Mouse (Mus musculus): Measurements from ENCODE around the gene Oat. TPM values are rescaled to one million over a fixed set of nuclear protein-coding genes. Genes with fewer than 3 reads are reported as not detected.

Gene Oat
- polyA plus RNA-seq, 1 experiment from 2014 or later: 155 TPM

GRCm38 (mm10) chr7:132509110-132509509 lies 67.1 kb downstream of the Oat start:
- no peak for DNase-seq (ENCODE audit: low spot score)
- H3K9me3 ChIP-seq (ENCODE audit: control insufficient read depth, low read length): no peaks in the 10 kb centered on the region

More at GRCm38 (mm10) chr7:132509110-132509509, 67.1 kb downstream of the Oat start:
- Histone ChIP-seq H3K4me1 (replicated peaks; ENCODE audit: control insufficient read depth, insufficient read depth) (no peaks in the 10 kb centered on the region), H3K9ac (ENCODE audit: low read length) (no peak overlapping the region), H3K27ac (replicated peaks) (no peak overlapping the region), H3K4me2 (replicated peaks; ENCODE audit: low read depth) (no peak overlapping the region), H3K27me3 (ENCODE audit: control insufficient read depth, insufficient read depth, low read length) (no peaks in the 10 kb centered on the region), H3K36me3 (ENCODE audit: control insufficient read depth, insufficient read depth, low read length) (no peaks in the 10 kb centered on the region), H3K4me3 (ENCODE audit: low read depth, low read length) (no peak overlapping the region)
- WGBS: 62% methylated on average over 2 of the region's 2 CpGs
- no peak for TF ChIP-seq EP300 (optimal IDR thresholded peaks at IDR 0.05)
- TF ChIP-seq CTCF (IDR thresholded peaks at IDR 0.05; ENCODE audit: low read depth): no peak
- ATAC-seq (ENCODE audit: low FRiP score, low TSS enrichment): no peak

Other genes starting within 250 kb of the Oat start
- not detected in 2 replicates for gene Nkx1-2, start 23.2 kb upstream of the Oat start, polyA plus RNA-seq (2015; fragmentation: Nextera tagmentation; extraction: Ambion mirVana)
- 8.0 and 9.3 TPM in 2 replicates for gene Lhpp, start 34.2 kb upstream of the Oat start, polyA plus RNA-seq (2015; fragmentation: Nextera tagmentation; extraction: Ambion mirVana)
- 8.4 and 8.5 TPM in 2 replicates for gene Fam53b, start 237.5 kb upstream of the Oat start, polyA plus RNA-seq (2015; fragmentation: Nextera tagmentation; extraction: Ambion mirVana)